8 mouse cellular contexts compared by ENCODE assay signal in genomic region chr6:103510392-103511289, GRCm38 (mm10). TPM values are rescaled to one million over a fixed set of nuclear protein-coding genes. Genes with fewer than 3 reads are reported as not detected.
A peak's percentile ranks its signal among the peaks of the same experiment; 100 is the strongest.
DNase-seq lines count a peak whose midpoint lies in the region; ATAC-seq and TF ChIP-seq lines count a peak whose summit lies in the region.

Gene Chl1, plus strand, starts transcription at chr6:103510586.

- peak within 1 kb of the TSS; percentile 95 for H3K4me3 ChIP-seq in cerebellum, adult 2 months (replicated peaks; ENCODE audit: insufficient read depth, low read depth, low read length)
- H3K4me3 ChIP-seq in forebrain, postnatal 0 days (ENCODE audit: low read depth, low read length): peak within 1 kb of the TSS; percentile 59
- peak within 1 kb of the TSS; percentile 43 for H3K4me3 ChIP-seq in stomach, embryonic 15.5 days (replicated peaks)

- H3K27me3 ChIP-seq in cerebellum, adult 2 months (ENCODE audit: control insufficient read depth, insufficient read depth, low read length): no peaks in the 10 kb centered on the region
- no peaks in the 10 kb centered on the region for H3K27me3 ChIP-seq in forebrain, postnatal 0 days (ENCODE audit: insufficient read depth, low read length)
- peaks cover 22% of the 10 kb centered on the region; the same call in 1 of the 2 replicates for H3K27me3 ChIP-seq in stomach, embryonic 15.5 days (replicated peaks)

- peaks cover 3% of the 10 kb centered on the region; the same call in 1 of the 2 replicates for H3K4me1 ChIP-seq in cerebellum, adult 2 months (ENCODE audit: control insufficient read depth, insufficient read depth, low read length)
- peaks cover 11% of the 10 kb centered on the region for H3K4me1 ChIP-seq in forebrain, postnatal 0 days (ENCODE audit: insufficient read depth)
- peaks cover 17% of the 10 kb centered on the region for H3K4me1 ChIP-seq in stomach, embryonic 15.5 days

- peak within 1 kb of the TSS; percentile 82 for H3K9ac ChIP-seq in forebrain, postnatal 0 days
- H3K9ac ChIP-seq in stomach, embryonic 15.5 days: no peak within 1 kb of the TSS

- intact Hi-C loops in gastrocnemius, postnatal 36 days (cut with DNase I): no loop called here

- peak within 1 kb of the TSS; percentile 59 for H3K4me2 ChIP-seq in forebrain, postnatal 0 days (ENCODE audit: low read depth)
- H3K4me2 ChIP-seq in stomach, embryonic 15.5 days: peak within 1 kb of the TSS; percentile 70

- no peaks in the 10 kb centered on the region for H3K9me3 ChIP-seq in forebrain, postnatal 0 days (ENCODE audit: low read length)
- no peaks in the 10 kb centered on the region for H3K9me3 ChIP-seq in stomach, embryonic 15.5 days

- no peak for TF ChIP-seq CTCF in cerebellum, adult 2 months (IDR thresholded peaks at IDR 0.05; ENCODE audit: borderline replicate concordance, insufficient read depth, low read depth, low read length)
- TF ChIP-seq CTCF in forebrain, postnatal 0 days (IDR thresholded peaks at IDR 0.05; ENCODE audit: low read depth): no peak

- peak; percentile 34 for ATAC-seq in forebrain, postnatal 0 days
- ATAC-seq in megakaryocyte, adult 5-6 weeks (ENCODE audit: poor library complexity, severe bottlenecking): peak; percentile 36; the same call in 1 of the 2 replicates
- peak; percentile 67; the same call in 1 of the 2 replicates for ATAC-seq in stomach, embryonic 15.5 days (ENCODE audit: insufficient read depth, low FRiP score, low read depth)

- TF ChIP-seq POLR2A in cerebellum, adult 2 months (IDR thresholded peaks at IDR 0.05; ENCODE audit: borderline replicate concordance, insufficient read depth, low read length): no peak

- H3K36me3 ChIP-seq in forebrain, postnatal 0 days (ENCODE audit: insufficient read depth): no peaks in the 10 kb centered on the region
- no peaks in the 10 kb centered on the region for H3K36me3 ChIP-seq in stomach, embryonic 15.5 days

- DNase-seq in left cerebral cortex, adult 18-20 months (ENCODE audit: low spot score in 2 of 2): peak; percentile 33 to 42
- no peak for DNase-seq in left cerebral cortex, adult 9 months (ENCODE audit: low spot score in 2 of 2)
- peak; percentile 79 to 81 for DNase-seq in cerebellum, adult 2 months
- DNase-seq in forebrain, postnatal 0 days: peak; percentile 71
- DNase-seq in kidney, postnatal 25 days: peak; percentile 5 to 34
- no peak for DNase-seq in gastrocnemius, postnatal 36 days

- WGBS in cerebellum, adult 2 months: 5% methylated on average over 25 of the region's 25 CpGs
- 3% methylated on average over 25 of the region's 25 CpGs for WGBS in forebrain, postnatal 0 days
- 2% methylated on average over 25 of the region's 25 CpGs for WGBS in stomach, embryonic 15.5 days

- peak within 1 kb of the TSS; percentile 97 for H3K27ac ChIP-seq in cerebellum, adult 2 months (ENCODE audit: insufficient read depth, low read length)
- H3K27ac ChIP-seq in forebrain, postnatal 0 days (ENCODE audit: low read depth, low read length): peak within 1 kb of the TSS; percentile 94
- H3K27ac ChIP-seq in stomach, embryonic 15.5 days: no peak within 1 kb of the TSS; the same call in 1 of the 2 replicates

RNA-seq across cellular contexts. Expression of gene Chl1, which starts in this region (rescaled TPM):
- total RNA-seq in left cerebral cortex, adult 18-20 months (2021): 100 to 1,000 TPM; 106 to 122 TPM
- polyA plus RNA-seq in cerebellum, adult 2 months (2012; rRNA removed): 51.9 and 54.9 TPM in 2 replicates
- 317 and 347 TPM in 2 replicates for total RNA-seq in forebrain, postnatal 0 days (2014; rRNA removed)
- 131 and 173 TPM in 2 replicates for polyA plus RNA-seq in forebrain, postnatal 0 days (2015; fragmentation: Nextera tagmentation; extraction: Ambion mirVana)
- not detected in 2 replicates for total RNA-seq in megakaryocyte, adult 5-6 weeks (2015)
- total RNA-seq in megakaryocyte, adult 5-6 weeks (2017): 0.07 and 0.08 TPM in 2 replicates
- polyA plus RNA-seq in stomach, embryonic 15.5 days (2015; fragmentation: Nextera tagmentation; extraction: Ambion mirVana): 6.3 and 7.1 TPM in 2 replicates
- under 1 TPM; 0.30 to 0.51 TPM for total RNA-seq in gastrocnemius, postnatal 36 days (2021)

Comparison
In these comparisons a context has a peak if more than half of its experiments do, and no peak if none do; other contexts are left out.
1. RNA of gene Chl1 (total RNA-seq): 317 to 347 TPM in forebrain, postnatal 0 days and 106 to 122 TPM in left cerebral cortex, adult 18-20 months; 0.30 to 0.51 TPM in gastrocnemius, postnatal 36 days and 0.07 to 0.08 TPM in megakaryocyte, adult 5-6 weeks; every median in the first group is over 10 times any median in the second.
2. DNase-seq: peak in left cerebral cortex, adult 18-20 months (2 of 2), cerebellum, adult 2 months (2 of 2), forebrain, postnatal 0 days (single experiment) and kidney, postnatal 25 days (2 of 2); none in left cerebral cortex, adult 9 months (0 of 2) and gastrocnemius, postnatal 36 days (0 of 2).
3. Peak in ATAC-seq in megakaryocyte, adult 5-6 weeks; RNA of the gene not detected or under 1 TPM.
4. H3K4me3 ChIP-seq: peak in every context shown above with its lines; median percentile 95 in cerebellum, adult 2 months; 59 in forebrain, postnatal 0 days; 43 in stomach, embryonic 15.5 days.
5. Peak in every context shown above with its lines, with median percentiles within 50 percentile points of each other: ATAC-seq.